Mouse (Mus musculus): Measurements from ENCODE around the gene Sertad1. TPM values are rescaled to one million over a fixed set of nuclear protein-coding genes. Genes with fewer than 3 reads are reported as not detected.

The Sertad1 gene
- total RNA-seq (2014; fragmentation: Nextera tagmentation) (18.5 and 18.6 TPM in 2 replicates), total RNA-seq (2017) (62.3 and 63.1 TPM in 2 replicates), polyA plus RNA-seq (2012) (56.9 and 75.3 TPM in 2 replicates)

GRCm38 (mm10) chr7:27486770-27487697 lies at the start of gene Sertad1:
Gene Sertad1 (plus strand): TSS chr7:27486910.
- no peaks in the 10 kb centered on the region for H3K9me3 ChIP-seq (replicated peaks)
- peaks cover 28% of the 10 kb centered on the region for H3K36me3 ChIP-seq (replicated peaks)
- ATAC-seq (ENCODE audit: extremely low read depth, insufficient number of reproducible peaks, low FRiP score, poor library complexity, severe bottlenecking): peak; percentile 70
- H3K27me3 ChIP-seq (ENCODE audit: insufficient read depth, low read length): no peaks in the 10 kb centered on the region
- no peak for TF ChIP-seq CTCF (IDR thresholded peaks at IDR 0.05; ENCODE audit: low read depth, low read length)
- TF ChIP-seq GATA2 (IDR thresholded peaks at IDR 0.05; ENCODE audit: borderline replicate concordance, low read depth, low read length): no peak
- TF ChIP-seq TAL1 (conservative IDR thresholded peaks at IDR 0.05; ENCODE audit: low read depth, low read length): no peak
- TF ChIP-seq POLR2AphosphoS5 (IDR thresholded peaks at IDR 0.05; ENCODE audit: insufficient replicate concordance, low read depth, low read length): peak; percentile 94
- H3K4me3 ChIP-seq (ENCODE audit: low read depth, low read length): peak within 1 kb of the TSS; percentile 77
- peaks cover 78% of the 10 kb centered on the region for H3K4me1 ChIP-seq (ENCODE audit: insufficient read depth, low read depth, low read length)
- DNase-seq (ENCODE audit: low spot score): peak; percentile 95

GRCm38 (mm10) chr7:27437544-27437943 lies 49.2 kb upstream of the Sertad1 start:
- H3K36me3 ChIP-seq (replicated peaks): no peaks in the 10 kb centered on the region
- H3K27me3 ChIP-seq (ENCODE audit: insufficient read depth, low read length): peaks cover 27% of the 10 kb centered on the region
- H3K4me3 ChIP-seq (ENCODE audit: low read depth, low read length): no peak overlapping the region
- H3K4me1 ChIP-seq (ENCODE audit: insufficient read depth, low read depth, low read length): peaks cover 17% of the 10 kb centered on the region
- no peak for DNase-seq (ENCODE audit: low spot score)
- TF ChIP-seq GATA1 (IDR thresholded peaks at IDR 0.05; ENCODE audit: borderline replicate concordance, low read length) (no peak), CTCF (IDR thresholded peaks at IDR 0.05; ENCODE audit: low read depth, low read length) (peak; percentile 58), GATA2 (IDR thresholded peaks at IDR 0.05; ENCODE audit: borderline replicate concordance, low read depth, low read length) (no peak), TAL1 (conservative IDR thresholded peaks at IDR 0.05; ENCODE audit: low read depth, low read length) (no peak), POLR2AphosphoS5 (IDR thresholded peaks at IDR 0.05; ENCODE audit: insufficient replicate concordance, low read depth, low read length) (no peak)
- ATAC-seq (ENCODE audit: extremely low read depth, insufficient number of reproducible peaks, low FRiP score, poor library complexity, severe bottlenecking): peak; percentile 34; the same call in 1 of the 2 replicates
- peaks cover 6% of the 10 kb centered on the region; the same call in 1 of the 2 replicates for H3K9me3 ChIP-seq (replicated peaks)

- no peak for ATAC-seq (ENCODE audit: extremely low read depth, insufficient number of reproducible peaks, low FRiP score, poor library complexity, severe bottlenecking)
- Histone ChIP-seq H3K36me3 (replicated peaks) (no peaks in the 10 kb centered on the region), H3K9me3 (replicated peaks) (peaks cover 6% of the 10 kb centered on the region; the same call in 1 of the 2 replicates)
Measured at GRCm38 (mm10) chr7:27440014-27440413, 46.7 kb upstream of the Sertad1 start.

GRCm38 (mm10) chr7:27446051-27446450 lies 40.7 kb upstream of the Sertad1 start:
- Histone ChIP-seq H3K9me3 (replicated peaks) (no peaks in the 10 kb centered on the region), H3K36me3 (replicated peaks) (peaks cover 11% of the 10 kb centered on the region), H3K4me1 (ENCODE audit: insufficient read depth, low read depth, low read length) (peaks cover 46% of the 10 kb centered on the region), H3K27me3 (ENCODE audit: insufficient read depth, low read length) (peaks cover 12% of the 10 kb centered on the region), H3K4me3 (ENCODE audit: low read depth, low read length) (peak overlapping the region; percentile 69; the same call in 1 of the 2 replicates)
- DNase-seq (ENCODE audit: low spot score) (no peak), ATAC-seq (ENCODE audit: extremely low read depth, insufficient number of reproducible peaks, low FRiP score, poor library complexity, severe bottlenecking) (no peak)
- TF ChIP-seq TAL1 (conservative IDR thresholded peaks at IDR 0.05; ENCODE audit: low read depth, low read length) (no peak), CTCF (IDR thresholded peaks at IDR 0.05; ENCODE audit: low read depth, low read length) (no peak), GATA2 (IDR thresholded peaks at IDR 0.05; ENCODE audit: borderline replicate concordance, low read depth, low read length) (no peak), POLR2AphosphoS5 (IDR thresholded peaks at IDR 0.05; ENCODE audit: insufficient replicate concordance, low read depth, low read length) (no peak), GATA1 (IDR thresholded peaks at IDR 0.05; ENCODE audit: borderline replicate concordance, low read length) (no peak)

More at GRCm38 (mm10) chr7:27440014-27440413, 46.7 kb upstream of the Sertad1 start:
- Histone ChIP-seq H3K27me3 (ENCODE audit: insufficient read depth, low read length) (peaks cover 6% of the 10 kb centered on the region; the same call in 1 of the 2 replicates), H3K4me1 (ENCODE audit: insufficient read depth, low read depth, low read length) (peaks cover 13% of the 10 kb centered on the region), H3K4me3 (ENCODE audit: low read depth, low read length) (no peak overlapping the region)
- no peak for DNase-seq (ENCODE audit: low spot score)
- TF ChIP-seq GATA1 (IDR thresholded peaks at IDR 0.05; ENCODE audit: borderline replicate concordance, low read length): no peak
- 0 out of 2 replicates have a peak, but pooled peaks have one; percentile 26 for TF ChIP-seq CTCF (IDR thresholded peaks at IDR 0.05; ENCODE audit: low read depth, low read length)

GRCm38 (mm10) chr7:27446521-27447418 lies 39.9 kb upstream of the Sertad1 start:
- peaks cover 12% of the 10 kb centered on the region for H3K27me3 ChIP-seq (ENCODE audit: insufficient read depth, low read length)
- peaks cover 11% of the 10 kb centered on the region for H3K36me3 ChIP-seq (replicated peaks)
- H3K4me1 ChIP-seq (ENCODE audit: insufficient read depth, low read depth, low read length): peaks cover 49% of the 10 kb centered on the region
- ATAC-seq (ENCODE audit: extremely low read depth, insufficient number of reproducible peaks, low FRiP score, poor library complexity, severe bottlenecking): no peak
- H3K4me3 ChIP-seq (ENCODE audit: low read depth, low read length): peak overlapping the region; percentile 79
- H3K9me3 ChIP-seq (replicated peaks): no peaks in the 10 kb centered on the region
- DNase-seq (ENCODE audit: low spot score): no peak
- no peak for TF ChIP-seq GATA2 (IDR thresholded peaks at IDR 0.05; ENCODE audit: borderline replicate concordance, low read depth, low read length)
- TF ChIP-seq POLR2AphosphoS5 (IDR thresholded peaks at IDR 0.05; ENCODE audit: insufficient replicate concordance, low read depth, low read length): no peak
- TF ChIP-seq TAL1 (conservative IDR thresholded peaks at IDR 0.05; ENCODE audit: low read depth, low read length): no peak
- no peak for TF ChIP-seq CTCF (IDR thresholded peaks at IDR 0.05; ENCODE audit: low read depth, low read length)
- TF ChIP-seq GATA1 (IDR thresholded peaks at IDR 0.05; ENCODE audit: borderline replicate concordance, low read length): no peak

Measured in G1E (cell line).